Mouse (Mus musculus) c-Kit-negative CD71-positive TER-119-positive erythroid progenitor cells, embryonic 14.5 days (primary cell): ENCODE measurements around the gene Zfhx2.

ENCODE experiments used
- DNase-seq: peaks from one replicate; pipeline ENCODE4 v3.0.0-alpha.2; 2013; ENCODE audit warnings: low read depth, low spot score

Zfhx2 gene

GRCm38 (mm10) chr14:55092011-55092577 is at the start of gene Zfhx2:
TSS of gene Zfhx2 (minus strand) at chr14:55092324.
- DNase-seq, result peak; percentile 79

DNA sequence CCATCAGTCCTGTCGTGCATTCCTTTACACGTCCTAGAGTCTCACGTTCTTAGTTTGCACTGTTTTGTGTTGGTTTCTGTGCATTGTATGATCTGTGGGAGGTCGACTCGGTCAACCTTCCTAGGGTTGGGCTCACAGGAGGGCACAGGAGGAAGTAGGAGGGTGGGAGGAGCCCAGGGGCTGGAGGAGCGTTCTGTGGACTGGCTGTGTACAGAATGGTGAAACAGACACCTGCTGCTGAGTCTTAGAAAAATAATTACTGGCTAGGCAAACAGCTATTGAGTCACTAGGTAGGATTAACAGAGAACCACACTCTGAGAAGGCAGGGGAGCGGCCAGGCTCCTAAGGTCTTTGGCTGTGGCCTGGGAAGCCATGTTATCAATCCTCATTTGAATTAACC is 47.2 kb upstream of the Zfhx2 start:
- no peak for DNase-seq

DNA sequence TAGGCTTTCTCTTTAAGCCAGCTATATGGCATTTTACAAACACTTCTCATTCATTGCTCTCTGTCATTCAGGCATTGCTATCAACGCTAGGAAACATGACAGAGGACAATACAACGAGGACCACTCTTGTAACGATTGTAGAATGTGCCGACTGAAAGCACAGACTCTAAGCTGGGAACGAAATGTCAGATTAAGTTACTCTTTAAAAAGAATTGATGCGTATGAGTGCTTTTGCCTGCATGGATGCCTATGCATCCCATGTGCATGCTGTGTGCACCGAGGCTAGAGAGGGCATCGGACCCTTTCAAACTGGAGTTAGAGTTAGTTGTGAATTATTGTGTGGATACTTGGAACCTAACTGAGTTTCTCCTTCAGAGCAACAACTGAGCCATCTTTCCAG is 43.6 kb upstream of the Zfhx2 start:
- DNase-seq, result no peak

GRCm38 (mm10) chr14:55126521-55126920 is 34.4 kb upstream of the Zfhx2 start:
- DNase-seq, result no peak

DNA sequence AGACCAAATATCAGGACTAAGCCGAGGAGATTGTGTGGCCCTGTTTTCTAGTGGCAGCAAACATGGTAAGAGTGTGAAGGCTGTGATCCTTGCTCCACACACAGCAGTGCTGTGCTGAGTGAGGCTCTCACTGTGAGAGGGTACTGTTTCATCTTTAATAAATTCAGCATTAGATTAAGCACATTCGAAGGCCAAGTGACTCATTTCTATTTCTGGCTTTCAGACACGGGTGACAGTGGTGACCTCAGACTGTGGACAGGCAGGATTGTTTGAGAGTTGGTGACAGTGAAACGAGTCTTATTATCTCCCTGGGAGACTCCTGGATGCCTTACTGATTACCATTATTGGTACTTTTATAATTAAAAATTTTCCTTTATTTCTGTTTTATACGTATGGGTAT is 33.6 kb upstream of the Zfhx2 start:
- no peak for DNase-seq

DNA sequence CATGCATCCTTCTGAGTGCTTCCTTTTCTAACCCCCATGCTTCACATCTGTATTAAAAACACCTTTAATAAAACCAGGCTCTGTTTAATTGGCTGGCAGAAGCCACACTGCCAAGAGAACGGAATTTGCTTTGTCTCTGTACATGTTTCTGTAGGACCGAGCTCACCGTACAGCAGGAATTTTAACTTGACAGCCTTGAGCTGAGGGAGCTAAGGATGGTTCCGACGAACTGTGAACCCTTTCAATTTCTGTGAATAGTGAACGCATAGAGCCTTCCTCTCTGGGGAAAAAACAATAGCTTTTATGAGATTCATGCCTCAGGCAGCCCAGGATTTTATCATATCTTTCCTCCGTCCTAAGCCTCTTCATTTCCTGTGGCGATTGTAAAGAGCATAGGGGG is 30.2 kb upstream of the Zfhx2 start:
- no peak for DNase-seq

GRCm38 (mm10) chr14:55121947-55122346 is 29.8 kb upstream of the Zfhx2 start:
- no peak for DNase-seq

DNA sequence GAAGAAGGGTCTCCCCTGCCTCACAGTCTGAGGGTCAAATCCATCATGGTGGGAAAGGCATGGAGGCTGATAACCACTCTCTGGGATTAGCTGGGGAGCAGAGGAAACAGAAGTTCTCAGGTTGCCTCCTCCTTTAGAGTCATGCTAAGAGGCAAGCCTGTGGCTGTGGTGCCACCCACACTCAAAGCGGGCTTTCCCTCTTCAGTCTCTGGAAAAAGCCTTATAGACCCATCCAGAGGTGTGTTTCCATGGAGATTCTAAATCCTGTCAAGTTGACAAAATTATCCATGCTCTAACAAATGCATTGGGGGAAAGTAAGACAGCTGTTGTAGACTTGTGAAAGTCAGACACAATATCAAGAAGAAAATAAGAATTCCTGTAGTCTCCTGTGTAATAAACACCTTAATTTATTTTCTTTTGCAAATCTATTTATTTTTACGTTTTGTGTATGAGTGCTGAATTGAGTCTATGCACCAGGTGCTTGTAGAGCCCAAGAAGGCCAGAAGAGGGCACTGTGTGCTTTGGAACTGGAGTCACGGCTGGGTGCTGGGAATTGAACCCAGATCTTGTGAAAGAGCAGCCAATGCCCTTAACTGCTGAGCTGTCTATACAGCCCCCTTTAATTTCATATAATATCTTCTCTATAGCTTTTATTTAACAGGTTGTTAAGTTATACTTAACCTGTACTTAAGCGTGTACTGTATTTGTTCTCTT is 27.5 kb upstream of the Zfhx2 start:
- DNase-seq, result no peak

DNA sequence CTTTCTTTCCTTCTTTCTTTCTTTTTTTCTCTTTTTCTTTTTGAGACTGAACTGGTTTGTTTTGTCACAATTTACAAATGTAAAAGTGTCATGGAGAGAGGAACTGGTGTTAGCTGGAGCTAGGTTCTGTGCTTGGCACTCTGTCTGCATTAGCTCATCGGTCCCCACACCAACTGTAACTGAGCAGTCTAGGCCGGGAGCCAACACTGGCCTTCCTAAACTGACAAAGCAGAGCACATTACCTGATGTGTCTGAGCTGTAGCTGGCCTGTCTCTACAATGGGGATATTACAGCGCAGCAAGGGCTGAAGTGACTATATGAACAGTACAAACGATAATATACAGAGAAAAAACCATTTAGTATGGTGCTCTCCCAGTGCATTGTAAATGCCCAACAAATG is 26.7 kb upstream of the Zfhx2 start:
- DNase-seq, result no peak

DNA sequence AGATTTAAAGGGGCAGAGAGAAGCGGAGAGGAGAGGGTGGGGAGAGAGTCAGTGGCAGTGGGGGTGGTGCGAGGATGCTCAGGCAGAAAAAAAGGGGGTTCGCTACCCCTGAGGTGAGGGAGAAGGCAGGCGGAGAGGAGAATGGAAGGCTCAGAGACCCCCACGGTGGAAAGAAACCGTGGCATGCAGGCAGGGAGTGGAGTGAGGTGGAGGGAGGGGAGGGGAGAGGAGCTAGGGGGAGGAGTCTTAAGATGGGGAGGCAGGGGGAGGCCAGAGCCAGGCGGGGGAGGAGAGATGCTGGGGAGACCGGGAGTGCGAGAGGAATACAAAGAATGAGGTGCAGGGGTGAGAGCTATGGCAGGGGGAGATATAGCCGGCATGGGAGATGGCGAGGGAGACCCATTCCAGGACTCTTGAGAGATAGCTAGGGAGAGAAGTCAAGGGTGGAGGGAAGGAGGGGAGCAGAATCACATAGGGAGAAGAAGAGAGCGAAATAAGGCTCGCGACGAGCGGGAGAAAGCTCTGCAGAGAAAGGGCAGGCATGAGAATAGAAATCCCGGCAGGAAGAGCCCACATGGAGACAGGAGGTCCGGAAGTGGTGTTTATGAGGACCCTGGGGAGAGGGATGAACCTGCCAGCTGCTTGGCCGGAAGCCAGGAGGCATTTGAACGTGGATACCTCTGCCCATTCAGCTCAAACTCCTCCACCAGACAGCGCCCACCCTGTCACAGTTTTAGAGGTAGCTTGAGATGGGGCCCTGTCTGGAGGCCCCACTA is 24.5 kb upstream of the Zfhx2 start, which contains the start of gene Jph4:
Gene Jph4, minus strand, starts transcription at position 511 of the 776 bp plus-strand sequence.
- DNase-seq, result no peak

DNA sequence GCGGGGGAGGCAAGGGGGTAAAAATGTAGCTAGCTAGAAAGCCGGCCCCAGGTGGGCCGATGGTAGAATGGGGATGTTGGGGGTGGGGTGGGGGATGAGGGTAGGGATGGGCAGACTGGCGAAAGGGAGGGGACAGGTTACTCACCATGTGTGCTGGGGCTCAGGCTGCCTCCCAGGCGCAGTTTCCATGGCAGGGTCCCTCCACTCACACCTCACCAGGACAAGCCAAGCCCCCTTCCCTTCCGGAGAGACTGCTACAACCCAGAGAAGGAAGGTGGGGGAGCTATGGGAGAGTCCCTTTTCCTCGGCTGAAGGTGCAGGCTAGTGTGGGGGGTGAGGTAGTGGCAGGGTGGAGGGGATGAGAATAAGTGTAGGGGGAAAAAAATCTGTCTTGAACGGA is 23.7 kb upstream of the Zfhx2 start:
- no peak for DNase-seq

- no peak for DNase-seq
These were observed 22.9 kb upstream of the Zfhx2 start for GRCm38 (mm10) chr14:55114759-55115701.

GRCm38 (mm10) chr14:55113975-55114645 is 22.0 kb upstream of the Zfhx2 start:
- DNase-seq, result no peak

DNA sequence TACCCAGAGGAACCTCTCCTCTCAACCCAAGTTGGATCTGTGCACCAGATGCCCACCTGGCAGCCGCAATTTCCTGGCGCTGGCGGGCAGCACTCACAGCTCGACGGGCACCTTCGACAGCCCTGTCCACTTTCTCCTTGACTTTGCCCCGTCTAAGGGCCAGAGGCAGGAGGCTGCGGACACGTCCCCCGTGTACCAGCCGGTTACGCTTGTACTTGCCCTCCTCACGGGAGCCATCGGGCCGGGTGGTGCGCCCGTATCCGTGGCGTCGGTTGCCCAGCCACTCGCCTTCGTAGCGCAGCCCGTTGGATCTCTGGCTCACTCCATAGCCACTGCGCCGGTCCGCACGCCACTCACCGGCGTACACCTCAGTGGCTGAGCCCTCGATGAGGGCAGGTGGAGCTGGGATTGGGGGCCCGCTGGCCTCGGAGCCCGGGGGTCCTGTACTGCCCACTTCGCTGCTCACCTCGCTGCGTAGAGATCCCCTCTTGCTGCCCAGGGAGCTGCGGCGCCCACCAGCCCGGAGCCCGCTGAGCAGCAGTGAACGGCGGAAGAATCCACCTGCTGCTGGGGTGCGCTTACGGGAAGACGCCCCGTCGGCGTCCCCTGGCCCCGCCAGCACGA is 21.3 kb upstream of the Zfhx2 start:
- no peak for DNase-seq

DNA sequence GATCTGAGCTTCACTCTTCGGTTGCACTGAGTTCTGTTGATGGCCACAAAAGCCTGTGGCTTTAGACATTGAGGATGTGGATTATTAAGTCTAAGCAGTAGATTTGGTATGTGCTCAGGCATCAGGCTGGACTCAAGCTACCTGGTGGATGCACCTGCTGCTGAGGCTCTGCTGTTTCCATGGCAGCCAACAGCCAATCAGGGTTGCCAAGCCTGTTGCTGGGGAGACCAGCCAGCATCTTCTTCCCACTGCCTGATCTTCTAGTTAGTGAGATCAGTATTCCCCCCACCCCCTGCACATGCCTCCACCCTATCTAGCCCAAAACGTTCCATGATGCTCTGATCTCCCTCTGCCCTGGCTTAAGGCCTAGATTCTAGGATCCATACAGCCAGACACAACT is 19.6 kb upstream of the Zfhx2 start:
- DNase-seq, result no peak

DNA sequence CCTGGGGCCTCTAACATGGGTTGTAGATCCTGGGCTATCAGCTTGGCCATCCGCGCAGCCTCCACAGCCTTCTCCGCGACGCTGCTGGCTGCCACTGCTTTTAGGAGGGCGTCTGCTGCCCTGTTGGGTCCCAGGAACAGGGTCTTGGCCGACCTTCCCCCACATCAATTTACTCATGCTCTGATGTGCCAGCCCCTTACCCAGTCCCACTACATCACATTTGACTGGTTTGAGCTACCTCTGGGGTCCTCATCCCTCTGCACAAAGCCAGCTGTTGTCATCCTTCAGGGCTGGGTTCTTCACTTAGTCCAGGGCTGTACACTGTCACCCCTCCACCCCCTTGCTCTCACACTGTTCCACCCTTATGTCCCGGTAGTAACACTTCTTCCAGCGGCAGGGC is 18.0 kb upstream of the Zfhx2 start:
- no peak for DNase-seq

DNA sequence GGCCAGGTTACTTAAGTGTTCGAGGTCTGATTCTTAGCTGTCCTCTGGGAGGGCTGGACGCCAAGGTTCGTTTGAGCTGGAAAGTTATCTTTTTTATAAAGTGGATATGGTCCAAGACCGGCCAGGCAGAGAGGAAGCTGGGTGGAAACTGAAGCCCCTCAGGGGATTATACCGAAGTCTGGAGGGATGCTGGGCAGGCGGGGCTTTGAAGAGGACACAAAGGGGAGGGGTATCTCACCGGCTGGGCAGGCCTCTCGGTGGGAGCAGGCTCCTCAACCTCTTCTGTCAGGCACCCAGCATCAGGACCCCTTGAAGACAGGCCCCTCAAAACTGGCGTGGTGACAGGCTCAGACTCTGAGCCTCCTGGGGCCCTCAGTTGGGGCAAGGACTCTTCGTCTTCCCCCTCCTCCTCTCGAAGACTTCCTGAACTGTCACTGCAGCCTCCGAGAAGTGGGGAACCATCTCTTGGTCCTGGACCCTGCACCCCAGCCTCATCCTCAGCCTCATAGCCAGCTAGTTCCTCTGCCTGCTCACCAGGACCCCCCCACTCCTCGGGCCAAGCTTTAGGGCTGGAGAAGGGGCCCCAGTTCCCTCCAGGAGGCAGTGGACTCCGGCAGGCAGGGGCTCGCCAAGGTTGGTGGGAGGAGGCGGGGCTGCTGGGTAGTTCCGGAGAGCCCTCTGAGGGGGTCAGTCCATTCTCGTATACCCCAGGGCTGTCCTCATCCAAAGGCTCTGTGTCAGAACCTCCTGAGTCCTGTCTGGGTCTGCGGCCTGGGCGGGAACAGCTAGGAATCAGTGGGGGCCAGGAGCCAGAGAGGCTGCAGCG is 17.1 kb upstream of the Zfhx2 start:
- DNase-seq, result no peak

DNA sequence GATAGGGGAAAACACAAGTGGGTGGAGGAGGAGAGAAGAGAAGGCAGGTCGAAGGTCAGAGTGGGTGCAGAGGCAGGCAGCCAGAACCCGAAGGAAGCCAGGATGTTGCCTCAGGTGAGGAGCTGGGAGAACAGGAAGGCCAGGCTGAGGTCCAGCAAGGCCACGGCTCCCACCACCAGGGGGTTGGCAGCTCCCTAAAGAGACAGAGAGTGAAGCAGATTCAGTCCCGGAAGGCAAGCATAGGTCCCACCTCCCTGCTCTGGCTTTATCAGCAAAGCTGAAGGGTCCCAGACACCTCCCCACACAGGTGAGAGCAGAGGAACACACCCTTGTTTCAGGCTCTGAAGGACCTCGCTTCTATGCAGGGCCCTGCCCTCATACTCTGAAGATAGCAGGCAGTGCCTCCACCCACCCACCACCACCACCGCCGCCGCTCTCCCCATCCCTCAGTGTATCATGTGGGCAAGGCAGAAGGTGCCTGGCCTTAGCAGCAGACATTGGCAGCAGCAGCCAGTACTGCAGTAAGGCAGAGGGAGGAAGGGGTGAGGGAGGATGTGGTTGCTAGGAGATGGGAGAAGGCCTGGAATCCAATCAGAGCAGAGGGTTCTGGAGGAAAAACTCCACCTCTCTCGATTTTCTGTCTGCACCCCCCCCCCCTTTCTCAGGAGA is 16.2 kb upstream of the Zfhx2 start:
- no peak for DNase-seq

GRCm38 (mm10) chr14:55106990-55107389 is 14.9 kb upstream of the Zfhx2 start:
- no peak for DNase-seq
